Mouse (Mus musculus) left cerebral cortex, postnatal 36 days (tissue): ENCODE data around the gene Ifi27l2a. TPM values are rescaled to one million over a fixed set of nuclear protein-coding genes. Genes with fewer than 3 reads are reported as not detected.
"Not testable (repeated sequence)": the region's sequence is repeated elsewhere in the genome, so short reads cannot be mapped to it uniquely, and the experiment has no call there.

ENCODE experiments used
- DNase-seq, 2 experiments: peaks; one replicate each; pipeline ENCODE4 v3.0.0; 2021 to 2022; ENCODE audit warnings: low spot score in 2 of 2, mixed read lengths in 1 of 2
- intact Hi-C: fragments of 180-260 bp; cut with DNase I; formaldehyde crosslinking; loops from one replicate; pipeline ENCODE4 v1.15.1; 2025
- total RNA-seq, 2 experiments: library from RNA; stranded (reverse); gene quantifications; 2 replicates each; pipeline ENCODE4 v1.2.3; 2021

The Ifi27l2a gene
- 1 to 10 TPM; 1.1 to 4.1 TPM for total RNA-seq

DNA sequence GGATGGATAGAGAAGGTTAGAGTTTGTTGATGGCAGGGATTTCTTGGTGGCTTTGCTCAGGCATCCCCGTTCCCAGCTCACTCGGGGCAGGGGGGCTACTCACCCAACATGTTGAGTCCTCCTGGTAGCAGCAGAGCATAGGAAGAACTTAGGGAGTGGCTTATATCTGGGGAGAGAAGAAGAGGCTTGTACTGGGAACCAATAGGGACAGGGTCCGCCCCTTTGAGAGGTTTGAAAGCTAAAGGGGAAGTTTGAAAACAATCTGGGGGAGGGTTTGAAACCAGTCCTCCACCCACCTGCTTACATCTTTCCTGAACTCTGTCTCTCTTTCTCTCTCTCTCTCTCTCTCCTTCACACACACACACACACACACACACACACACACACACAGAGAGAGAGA lies at the start of gene Ifi27l2a:
Gene Ifi27l2a (minus strand): TSS at position 157 of the 400 bp plus-strand sequence.
- intact Hi-C loops: no loop called here
- no peak for DNase-seq

DNA sequence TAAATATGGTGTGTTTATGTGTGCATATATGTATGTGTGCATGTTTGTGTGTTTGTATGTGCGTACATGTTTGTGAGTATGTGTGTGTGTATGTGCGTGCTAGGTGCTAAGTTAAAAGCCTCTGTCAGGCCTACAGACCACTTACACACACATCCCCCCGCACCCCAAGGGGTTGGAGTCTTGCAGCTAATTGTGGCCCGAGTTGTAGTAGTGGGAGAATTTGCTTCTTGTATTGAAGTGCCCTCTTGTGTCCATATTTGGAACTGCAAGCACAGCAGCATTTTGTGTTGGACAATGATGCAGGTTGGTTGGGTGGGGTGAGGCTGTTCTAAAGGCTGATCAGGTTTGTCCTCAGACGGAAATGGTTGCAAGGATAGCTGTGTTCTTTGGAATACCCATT lies 49.3 kb upstream of the Ifi27l2a start:
- intact Hi-C loops: loop anchor here (1.0 kb wide), 1 partner anchor 66 kb away; no protein-coding TSS in a partner anchor
- peak in 1 of 2 experiments; percentile 45 for DNase-seq

DNA sequence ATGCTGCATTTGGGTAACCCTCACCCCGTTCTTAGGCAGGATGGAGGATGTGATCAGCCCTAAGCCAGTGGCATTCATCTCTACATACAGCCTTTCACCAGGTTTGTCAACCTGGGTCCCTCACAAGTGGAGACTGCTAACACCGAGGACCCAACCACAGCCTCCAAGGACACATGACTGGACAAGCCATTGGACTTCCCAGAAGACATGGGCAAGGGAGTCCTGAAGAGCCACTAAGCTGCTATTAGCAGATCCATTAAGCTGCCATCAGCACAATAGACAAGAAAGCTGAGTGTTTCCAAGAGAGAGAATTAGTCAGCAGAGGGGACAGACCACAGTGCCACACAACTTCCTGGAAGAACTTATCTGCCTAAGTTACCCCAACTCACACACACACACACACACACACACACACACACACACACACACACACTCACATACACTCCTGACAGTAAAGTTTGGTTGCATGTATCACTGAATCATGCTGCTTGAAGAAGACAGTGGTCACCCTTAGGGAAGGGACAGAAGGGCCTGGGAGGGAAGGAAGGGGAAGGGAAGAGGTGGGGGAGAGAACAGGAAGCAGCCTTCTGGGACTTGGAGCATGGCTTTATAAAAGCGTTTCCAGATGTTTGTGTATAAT lies 47.7 kb upstream of the Ifi27l2a start:
- DNase-seq: no peak
- intact Hi-C loops: no loop called here

GRCm38 (mm10) chr12:103487750-103488149 lies 44.3 kb upstream of the Ifi27l2a start:
- intact Hi-C loops: no loop called here
- DNase-seq: no peak

GRCm38 (mm10) chr12:103487276-103487675 lies 43.8 kb upstream of the Ifi27l2a start:
- DNase-seq: no peak
- intact Hi-C loops: no loop called here

DNA sequence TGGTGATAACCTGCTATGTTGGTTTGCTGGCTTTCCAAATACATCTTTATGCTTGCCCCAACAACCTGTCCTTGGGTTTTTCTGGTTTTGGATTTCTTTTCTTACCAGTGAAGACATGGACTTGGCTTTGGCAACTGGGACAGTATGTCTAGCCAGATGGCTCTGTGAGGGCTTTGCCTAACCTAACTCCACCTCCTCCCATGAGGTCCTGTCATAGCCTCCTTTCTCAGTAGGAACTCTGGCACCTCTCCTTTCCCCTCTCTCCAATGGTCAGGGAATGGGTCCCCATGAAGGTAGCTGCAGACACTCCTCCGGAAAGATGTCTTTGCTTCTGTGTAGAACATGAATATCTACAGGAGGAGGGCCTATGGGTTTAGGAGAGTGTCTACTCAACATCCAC lies 43.2 kb upstream of the Ifi27l2a start:
- intact Hi-C loops: no loop called here
- no peak for DNase-seq

GRCm38 (mm10) chr12:103484200-103484972 lies 40.9 kb upstream of the Ifi27l2a start:
- intact Hi-C loops, DNase-seq: not testable (repeated sequence)

- intact Hi-C loops: no loop called here
- DNase-seq: no peak
Measured at GRCm38 (mm10) chr12:103482781-103483180, 39.3 kb upstream of the Ifi27l2a start.

DNA sequence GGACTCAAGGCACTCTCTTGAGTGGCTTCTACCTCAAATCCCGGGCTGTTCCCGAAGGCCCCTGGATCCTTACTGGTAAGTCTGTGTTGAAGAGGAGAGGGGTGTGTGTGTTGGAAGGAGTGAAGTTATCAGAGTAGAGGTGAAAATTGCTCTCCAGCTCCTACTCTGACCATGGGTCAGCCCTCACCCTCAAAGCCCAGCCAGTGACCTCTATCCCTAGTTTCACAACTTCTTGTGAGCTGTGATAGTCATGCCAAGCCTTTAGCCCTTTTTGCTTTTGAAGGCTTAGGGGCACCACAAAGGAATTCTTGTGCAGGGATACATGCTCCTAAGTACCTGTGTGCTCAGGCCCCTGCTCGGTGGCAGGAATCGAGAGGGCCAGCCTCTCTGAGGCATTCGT lies 38.2 kb upstream of the Ifi27l2a start:
- DNase-seq: no peak
- intact Hi-C loops: no loop called here

GRCm38 (mm10) chr12:103477461-103478015 lies 34.1 kb upstream of the Ifi27l2a start:
- intact Hi-C loops: no loop called here

DNA sequence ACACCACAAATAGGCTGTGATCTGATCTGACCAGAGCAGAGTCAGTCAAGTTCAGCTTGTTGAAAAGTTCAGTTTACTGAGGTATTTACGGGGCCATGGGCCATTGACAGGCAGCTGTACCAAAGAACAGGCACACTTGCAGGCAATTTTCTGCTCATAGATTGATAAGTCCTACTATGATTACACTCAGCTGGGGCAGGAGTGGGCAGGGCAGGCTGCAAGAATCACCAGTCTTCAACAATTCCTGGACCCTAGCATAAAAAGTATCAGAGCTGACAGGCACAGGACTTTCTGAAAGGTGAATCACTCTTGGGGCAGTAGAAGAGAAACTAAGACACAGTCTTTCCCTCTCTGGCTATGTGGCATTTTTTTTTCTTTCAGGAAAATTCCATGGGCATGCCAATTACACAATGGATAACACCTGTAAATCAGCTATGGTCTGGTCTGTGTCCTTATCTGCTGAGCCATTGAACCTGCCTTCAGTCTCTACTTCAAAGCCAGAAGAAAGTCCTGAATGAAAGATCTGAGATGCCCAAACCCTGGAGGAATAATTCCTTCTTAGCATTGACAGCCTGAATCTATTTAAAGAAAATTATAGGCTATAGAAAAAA lies 33.4 kb upstream of the Ifi27l2a start:
- intact Hi-C loops: no loop called here
- DNase-seq: no peak

More at GRCm38 (mm10) chr12:103477461-103478015, 34.1 kb upstream of the Ifi27l2a start:
- no peak for DNase-seq

- intact Hi-C loops: no loop called here
- DNase-seq: no peak
Measured at GRCm38 (mm10) chr12:103474481-103474880, 31.0 kb upstream of the Ifi27l2a start.

DNA sequence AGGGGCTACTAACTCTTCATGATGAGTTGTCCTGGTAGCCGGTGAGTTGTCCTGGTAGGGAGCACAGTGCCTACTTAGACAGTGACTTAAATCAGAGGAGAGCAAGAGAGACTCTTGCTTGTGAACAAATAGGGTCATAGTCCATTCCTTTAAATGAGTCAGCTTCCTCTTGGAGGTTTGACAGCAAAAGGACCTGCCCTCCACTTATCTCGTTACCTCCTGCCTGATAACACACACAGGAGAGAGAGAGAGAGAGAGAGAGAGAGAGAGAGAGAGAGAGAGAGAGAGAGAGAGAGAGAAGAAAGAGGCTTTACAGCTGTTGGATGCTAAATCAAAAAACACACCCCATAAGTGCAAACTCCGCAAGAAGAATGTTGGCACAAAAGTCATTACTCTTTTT lies 13.7 kb upstream of the Ifi27l2a start, which contains the start of gene Ifi27l2b:
Gene Ifi27l2b (minus strand): TSS at position 84 of the 400 bp plus-strand sequence.
- intact Hi-C loops: no loop called here
- DNase-seq: no peak

DNA sequence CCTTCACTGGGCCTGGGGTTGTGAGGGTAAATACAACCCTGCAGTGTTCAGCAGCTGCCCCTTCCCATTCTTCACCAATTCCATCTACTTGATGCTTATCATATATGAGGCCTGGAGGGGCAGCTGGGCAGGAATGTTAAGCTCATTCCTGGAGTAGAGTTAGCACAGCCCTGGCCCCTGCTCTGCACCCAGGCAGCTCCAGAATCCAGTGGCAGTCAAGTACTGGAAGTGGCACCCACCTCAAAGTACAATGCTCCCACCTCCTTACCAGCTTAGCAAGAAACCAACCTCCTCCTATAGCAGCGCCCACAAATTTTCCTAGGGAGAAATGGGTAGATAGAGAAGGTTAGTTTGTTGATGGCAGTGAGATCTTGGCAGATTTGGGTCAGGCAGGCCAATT lies 13.2 kb upstream of the Ifi27l2a start:
- DNase-seq, intact Hi-C loops: not testable (repeated sequence)

DNA sequence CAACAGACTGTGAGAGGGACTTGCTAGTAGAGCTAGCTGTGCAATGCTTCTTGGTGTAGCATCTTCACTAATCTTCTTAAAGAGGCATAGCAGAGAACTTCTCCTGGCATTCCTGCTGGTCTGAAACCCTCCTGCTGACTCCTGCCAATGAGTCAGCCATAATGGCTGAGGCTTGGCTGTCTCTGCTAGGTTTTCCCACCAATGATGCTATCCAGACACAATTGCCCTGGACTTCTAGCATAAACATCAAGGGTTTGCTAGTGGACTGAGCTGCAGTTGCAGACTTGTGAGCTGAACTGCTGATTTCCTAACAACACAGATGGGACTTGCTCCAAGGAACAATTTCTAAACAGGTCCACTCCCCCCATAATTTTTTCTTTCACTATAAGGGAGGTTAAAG lies 9.9 kb upstream of the Ifi27l2a start:
- DNase-seq: no peak
- intact Hi-C loops: no loop called here

GRCm38 (mm10) chr12:103445060-103445459 lies 1.6 kb upstream of the Ifi27l2a start:
- intact Hi-C loops: no loop called here
- no peak for DNase-seq

GRCm38 (mm10) chr12:103444261-103444660 lies 781 bp upstream of the Ifi27l2a start:
- intact Hi-C loops, DNase-seq: not testable (repeated sequence)

DNA sequence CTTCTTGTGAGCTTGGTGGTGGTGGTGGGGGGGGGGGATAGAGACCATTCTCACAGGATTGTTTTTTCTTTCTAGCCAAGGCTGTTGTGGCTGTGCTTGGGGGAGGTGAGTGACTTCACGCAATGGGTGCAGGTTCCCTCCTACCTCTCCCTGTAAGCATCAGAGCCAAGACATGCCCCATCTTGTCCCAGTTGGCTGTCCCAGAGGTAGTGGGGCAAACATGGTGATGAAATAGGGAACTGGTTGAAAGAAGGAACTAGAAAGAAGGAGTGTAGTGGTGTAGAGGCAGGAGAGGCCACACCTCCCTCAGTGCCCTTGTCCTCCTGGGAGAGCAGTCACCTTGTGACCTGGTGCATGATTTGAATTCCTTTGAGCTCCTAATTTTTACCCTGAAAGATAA lies 5.9 kb downstream of the Ifi27l2a start:
- no peak for DNase-seq
- intact Hi-C loops: no loop called here

DNA sequence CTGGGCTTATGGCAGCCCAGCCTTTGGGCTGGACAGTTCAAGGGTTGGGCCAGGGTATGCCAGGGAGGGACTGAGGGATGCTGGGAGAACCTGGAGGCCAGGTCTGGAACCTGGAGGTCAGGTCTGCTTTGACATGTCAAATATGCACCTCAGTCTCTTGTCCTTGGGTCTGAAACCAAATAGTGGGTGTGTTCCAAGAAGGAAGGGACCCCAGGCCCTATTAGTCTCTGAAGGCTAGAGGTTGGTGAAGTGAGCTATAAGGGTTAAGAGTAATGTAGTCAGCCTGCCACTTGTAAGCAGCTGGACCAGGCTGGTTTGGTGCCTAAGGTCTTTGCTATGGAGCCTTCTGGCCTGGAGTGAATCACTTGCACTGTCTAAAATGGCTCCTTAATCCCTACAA lies 8.6 kb downstream of the Ifi27l2a start:
- intact Hi-C loops: no loop called here
- no peak for DNase-seq

DNA sequence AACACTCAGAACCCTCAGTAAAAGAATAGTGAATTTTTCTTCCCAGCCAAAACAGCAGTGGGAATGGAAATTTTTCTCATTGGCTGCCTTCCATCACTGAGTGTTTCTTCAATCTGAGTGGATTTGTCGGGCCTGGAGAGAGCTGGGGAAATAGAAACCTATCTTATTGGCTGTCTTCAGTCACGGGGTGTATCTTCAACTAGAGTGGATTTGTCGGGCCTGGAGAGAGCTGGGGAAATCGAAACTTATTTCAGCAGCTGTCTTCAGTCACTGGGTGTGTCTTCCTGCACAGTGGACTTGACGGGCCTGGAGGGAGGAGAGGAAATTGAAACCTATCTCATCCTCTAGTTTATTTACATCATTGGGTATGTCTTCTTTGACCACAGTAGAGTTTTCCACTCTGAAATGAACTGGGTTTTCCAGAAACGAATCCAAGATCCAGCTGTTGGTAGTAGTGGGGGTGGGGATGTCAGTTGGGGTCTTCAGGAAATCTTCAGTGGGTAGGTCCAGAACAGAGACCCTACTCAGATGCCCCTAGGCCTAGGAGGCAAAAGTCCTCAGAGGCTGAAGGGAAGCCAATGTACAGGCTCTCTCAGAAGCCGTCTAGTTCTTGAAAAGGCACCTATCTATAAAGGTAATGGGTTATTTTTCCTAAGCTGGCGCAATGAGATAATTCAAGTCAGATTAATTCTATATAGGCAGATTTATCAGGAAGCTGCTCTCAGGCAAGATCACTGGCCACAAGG lies 9.3 kb downstream of the Ifi27l2a start, which contains the start of gene Ifi27:
Gene Ifi27 (plus strand): TSS at position 226 of the 746 bp plus-strand sequence.
- intact Hi-C loops: no loop called here
- DNase-seq: peak; percentile 29 to 47
